11 mouse cellular contexts compared by ENCODE assay signal in genomic region chr7:144940585-144940984, GRCm38 (mm10). TPM values are rescaled to one million over a fixed set of nuclear protein-coding genes. Genes with fewer than 3 reads are reported as not detected.
DNase-seq lines count a peak whose midpoint lies in the region; ATAC-seq and TF ChIP-seq lines count a peak whose summit lies in the region.
"Had no signal": no experiment of that assay in that cellular context is flagged by ENCODE, and none has a peak within 500 bp of the region (broad histone marks: within the 10 kb centered on the region; RNA-seq: fewer than 3 reads in every experiment).

No protein-coding gene starts in this region.

- H3K27me3 ChIP-seq in heart, embryonic 13.5 days (replicated peaks), result 0 out of 2 replicates have a peak, but pooled peaks cover 3% of the 10 kb centered on the region
- peaks cover 58% of the 10 kb centered on the region for H3K27me3 ChIP-seq in hindbrain, embryonic 14.5 days (ENCODE audit: control insufficient read depth, insufficient read depth, low read length)
- peaks cover 42% of the 10 kb centered on the region for H3K27me3 ChIP-seq in midbrain, embryonic 14.5 days (ENCODE audit: control insufficient read depth, insufficient read depth, low read length)

- peak overlapping the region; percentile 97 for H3K4me2 ChIP-seq in heart, embryonic 13.5 days
- H3K4me2 ChIP-seq in hindbrain, embryonic 14.5 days (replicated peaks), result peak overlapping the region; percentile 97
- H3K4me2 ChIP-seq in midbrain, embryonic 14.5 days (ENCODE audit: low read length), result peak overlapping the region; percentile 96

- intact Hi-C loops in heart, postnatal 25 days (cut with DNase I), result loop anchor here (5.0 kb wide), 1 partner anchor 57 kb away; no protein-coding TSS in a partner anchor

- H3K4me3 ChIP-seq in heart, embryonic 13.5 days, result peak overlapping the region; percentile 85
- H3K4me3 ChIP-seq in hindbrain, embryonic 14.5 days (replicated peaks; ENCODE audit: low read length), result no peak overlapping the region
- peak overlapping the region; percentile 48; the same call in 1 of the 2 replicates for H3K4me3 ChIP-seq in midbrain, embryonic 14.5 days (replicated peaks; ENCODE audit: low read depth, low read length)

- DNase-seq in heart, postnatal 25 days (ENCODE audit: low spot score), result no peak
- peak; percentile 41 for DNase-seq in brain, embryonic 14.5 days (ENCODE audit: low read depth)
- DNase-seq in hindbrain, embryonic 14.5 days (ENCODE audit: low spot score), result no peak
- no peak for DNase-seq in midbrain, embryonic 14.5 days
- DNase-seq in layer of hippocampus, adult 18-20 months (ENCODE audit: low spot score in 2 of 2), result no peak
- DNase-seq in lung, postnatal 36 days, result no peak
- DNase-seq: thymus, adult 18-20 months had no signal

- no peak for TF ChIP-seq POLR2A in brain, embryonic 14.5 days (IDR thresholded peaks at IDR 0.05; ENCODE audit: borderline replicate concordance, extremely low read depth, insufficient read depth, insufficient read length, poor library complexity, severe bottlenecking)

- H3K9me3 ChIP-seq in heart, embryonic 13.5 days, result no peaks in the 10 kb centered on the region
- no peaks in the 10 kb centered on the region for H3K9me3 ChIP-seq in hindbrain, embryonic 14.5 days (ENCODE audit: control insufficient read depth, low read length)
- H3K9me3 ChIP-seq in midbrain, embryonic 14.5 days (ENCODE audit: control insufficient read depth, low read length), result no peaks in the 10 kb centered on the region
- H3K9me3 ChIP-seq: G1E had no signal

- peak overlapping the region; percentile 97 for H3K27ac ChIP-seq in heart, embryonic 13.5 days (replicated peaks)
- peak overlapping the region; percentile 48; the same call in 1 of the 2 replicates for H3K27ac ChIP-seq in hindbrain, embryonic 14.5 days
- H3K27ac ChIP-seq in midbrain, embryonic 14.5 days (replicated peaks; ENCODE audit: low read depth, low read length), result peak overlapping the region; percentile 33; the same call in 1 of the 2 replicates

- peaks cover 48% of the 10 kb centered on the region for H3K4me1 ChIP-seq in heart, embryonic 13.5 days
- peaks cover 57% of the 10 kb centered on the region for H3K4me1 ChIP-seq in hindbrain, embryonic 14.5 days (replicated peaks; ENCODE audit: control insufficient read depth, insufficient read depth, low read length)
- H3K4me1 ChIP-seq in midbrain, embryonic 14.5 days (ENCODE audit: control insufficient read depth, insufficient read depth, low read length), result peaks cover 42% of the 10 kb centered on the region

- peak overlapping the region; percentile 89 for H3K9ac ChIP-seq in heart, embryonic 13.5 days
- no peak overlapping the region for H3K9ac ChIP-seq in hindbrain, embryonic 14.5 days
- no peak overlapping the region for H3K9ac ChIP-seq in midbrain, embryonic 14.5 days (replicated peaks; ENCODE audit: low read length)

- ATAC-seq in heart, embryonic 13.5 days (ENCODE audit: extremely low read depth, insufficient number of reproducible peaks, low FRiP score, low TSS enrichment), result no peak
- no peak for ATAC-seq in hindbrain, embryonic 14.5 days (ENCODE audit: low FRiP score)
- no peak for ATAC-seq in midbrain, embryonic 14.5 days (ENCODE audit: low FRiP score, low TSS enrichment)
- no peak for ATAC-seq in monocyte, adult 5-6 weeks (replicated peaks; ENCODE audit: insufficient number of reproducible peaks, low FRiP score, low TSS enrichment, poor library complexity, severe bottlenecking)

- under 1% methylated on average over 11 of the region's 11 CpGs for WGBS in heart, embryonic 13.5 days
- WGBS in hindbrain, embryonic 14.5 days, result 0% methylated on average over 11 of the region's 11 CpGs
- WGBS in midbrain, embryonic 14.5 days, result 1% methylated on average over 11 of the region's 11 CpGs

- peaks cover 17% of the 10 kb centered on the region for H3K36me3 ChIP-seq in heart, embryonic 13.5 days
- no peaks in the 10 kb centered on the region for H3K36me3 ChIP-seq in hindbrain, embryonic 14.5 days (replicated peaks; ENCODE audit: control insufficient read depth, insufficient read depth)
- H3K36me3 ChIP-seq in midbrain, embryonic 14.5 days (ENCODE audit: control insufficient read depth, insufficient read depth, low read length), result no peaks in the 10 kb centered on the region
- H3K36me3 ChIP-seq: G1E had no signal

- TF ChIP-seq CTCF in brain, embryonic 14.5 days (IDR thresholded peaks at IDR 0.05; ENCODE audit: borderline replicate concordance, extremely low read depth, insufficient read depth, insufficient read length), result no peak

RNA-seq across cellular contexts. Expression of gene Ccnd1, which starts 0.9 kb away (rescaled TPM):
- 52.6 and 67.5 TPM in 2 replicates for polyA plus RNA-seq in heart, embryonic 13.5 days (2015; fragmentation: Nextera tagmentation; extraction: Ambion mirVana)
- 10 to 100 TPM; 41.2 to 42.1 TPM for total RNA-seq in heart, postnatal 25 days (2021)
- polyA plus RNA-seq in brain, embryonic 14.5 days (2012; rRNA removed), result 46.2 and 55.4 TPM in 2 replicates
- polyA plus RNA-seq in hindbrain, embryonic 14.5 days (2014; fragmentation: Nextera tagmentation; extraction: Ambion mirVana), result 28.1 and 35.6 TPM in 2 replicates
- 40.1 and 76.3 TPM in 2 replicates for polyA plus RNA-seq in midbrain, embryonic 14.5 days (2014; fragmentation: Nextera tagmentation; extraction: Ambion mirVana)
- total RNA-seq in monocyte, adult 5-6 weeks (2017), result 1.1 to 5.5 TPM (median 1.7 TPM) in 3 replicates
- total RNA-seq in layer of hippocampus, adult 18-20 months (2021), result 10 to 100 TPM; 56.0 to 59.6 TPM
- polyA plus RNA-seq: G1E had no signal

RNA-seq across cellular contexts. Expression of gene LTO1, which starts 25.7 kb away (rescaled TPM):
- polyA plus RNA-seq in heart, embryonic 13.5 days (2015; fragmentation: Nextera tagmentation; extraction: Ambion mirVana), result 19.7 and 21.3 TPM in 2 replicates
- 10 to 100 TPM; 11.9 to 14.7 TPM for total RNA-seq in heart, postnatal 25 days (2021)
- polyA plus RNA-seq in brain, embryonic 14.5 days (2012; rRNA removed), result 40.7 and 42.2 TPM in 2 replicates
- polyA plus RNA-seq in hindbrain, embryonic 14.5 days (2014; fragmentation: Nextera tagmentation; extraction: Ambion mirVana), result 22.3 and 22.6 TPM in 2 replicates
- 25.4 and 34.8 TPM in 2 replicates for polyA plus RNA-seq in midbrain, embryonic 14.5 days (2014; fragmentation: Nextera tagmentation; extraction: Ambion mirVana)
- total RNA-seq in monocyte, adult 5-6 weeks (2017), result 31.6 to 57.8 TPM (median 50.1 TPM) in 3 replicates
- total RNA-seq in layer of hippocampus, adult 18-20 months (2021), result 10 to 100 TPM; 25.6 to 27.2 TPM

RNA-seq across cellular contexts. Expression of gene Fgf15, which starts 44.3 kb away (rescaled TPM):
- 0.11 TPM in 1 of 2 replicates, not detected in the other for polyA plus RNA-seq in heart, embryonic 13.5 days (2015; fragmentation: Nextera tagmentation; extraction: Ambion mirVana)
- total RNA-seq in heart, postnatal 25 days (2021), result not detected
- polyA plus RNA-seq in brain, embryonic 14.5 days (2012; rRNA removed), result 24.6 and 28.4 TPM in 2 replicates
- 13.7 and 18.5 TPM in 2 replicates for polyA plus RNA-seq in hindbrain, embryonic 14.5 days (2014; fragmentation: Nextera tagmentation; extraction: Ambion mirVana)
- polyA plus RNA-seq in midbrain, embryonic 14.5 days (2014; fragmentation: Nextera tagmentation; extraction: Ambion mirVana), result 44.5 and 62.6 TPM in 2 replicates
- total RNA-seq in monocyte, adult 5-6 weeks (2017), result not detected in 3 replicates
- not detected for total RNA-seq in layer of hippocampus, adult 18-20 months (2021)
- total RNA-seq: liver, adult 2 months had no signal
- polyA plus RNA-seq: liver, adult 2 months had no signal

Comparison
In these comparisons a context has a peak if more than half of its experiments do, and no peak if none do; other contexts are left out.
1. H3K27ac ChIP-seq: peak in every context shown above with its lines; median percentile 97 in heart, embryonic 13.5 days; 48 in hindbrain, embryonic 14.5 days; 33 in midbrain, embryonic 14.5 days.
2. RNA of gene Fgf15, which starts 44.3 kb away (polyA plus RNA-seq): 44.5 to 62.6 TPM in midbrain, embryonic 14.5 days, 24.6 to 28.4 TPM in brain, embryonic 14.5 days and 13.7 to 18.5 TPM in hindbrain, embryonic 14.5 days; 0.11 TPM in heart, embryonic 13.5 days; every median in the first group is over 10 times any median in the second.
3. Peak in every context shown above with its lines, with median percentiles within 50 percentile points of each other: H3K4me2 ChIP-seq.